Mouse (Mus musculus) lung, postnatal 14 days (tissue): ENCODE measurements around the gene Cdk9.
A peak's percentile ranks its signal among the peaks of the same experiment; 100 is the strongest.

Experiments
- DNase-seq: peaks from one replicate; pipeline ENCODE4 v3.0.0; 2021

Gene Cdk9

DNA sequence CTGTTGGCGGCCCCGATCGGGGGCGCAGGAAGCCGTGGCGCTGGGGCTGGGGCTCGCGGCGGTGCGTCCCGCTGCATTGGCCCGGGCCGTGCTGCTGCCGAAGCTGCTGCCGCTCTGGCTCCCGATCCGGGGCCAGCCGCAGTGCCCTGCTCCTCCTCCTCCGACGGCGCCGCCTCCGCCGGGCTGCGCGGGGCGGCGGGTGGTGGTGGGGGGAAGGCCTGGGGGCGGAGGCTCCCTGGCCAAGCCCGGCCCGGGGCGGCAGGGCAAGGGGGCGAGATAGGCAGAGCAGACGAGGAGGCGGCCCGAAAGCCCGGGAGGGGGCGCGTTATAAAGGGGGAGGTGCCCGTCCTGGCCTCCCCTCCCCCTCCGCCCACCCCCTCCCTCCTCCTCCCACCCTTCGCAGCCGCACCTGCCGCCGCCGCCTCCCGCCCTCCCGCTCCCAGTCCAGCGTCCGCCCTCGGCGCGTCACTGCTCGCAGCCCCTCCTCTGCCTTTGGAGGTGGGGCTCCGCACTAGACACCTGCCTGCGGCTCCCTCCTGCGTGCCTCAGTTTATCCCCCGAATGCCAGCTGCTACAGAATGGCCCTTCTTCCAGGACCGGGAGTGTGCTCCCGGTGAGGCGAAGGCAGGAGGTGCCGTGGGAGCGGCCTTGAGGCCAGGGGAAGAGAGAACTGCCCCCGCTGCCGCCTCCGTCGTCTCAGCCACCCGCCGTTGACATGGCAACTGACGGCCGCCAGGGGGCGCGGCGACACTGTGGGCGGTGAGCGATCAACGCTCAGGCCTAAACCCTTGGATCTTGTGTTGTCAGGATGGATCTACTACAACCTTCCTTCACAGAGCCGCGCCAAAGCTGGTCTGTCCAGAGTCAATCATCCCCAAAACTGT, at the start of gene Cdk9:
Gene Cdk9, minus strand, starts transcription at position 143 of the 884 bp plus-strand sequence.
- peak; percentile 95 for DNase-seq

DNA sequence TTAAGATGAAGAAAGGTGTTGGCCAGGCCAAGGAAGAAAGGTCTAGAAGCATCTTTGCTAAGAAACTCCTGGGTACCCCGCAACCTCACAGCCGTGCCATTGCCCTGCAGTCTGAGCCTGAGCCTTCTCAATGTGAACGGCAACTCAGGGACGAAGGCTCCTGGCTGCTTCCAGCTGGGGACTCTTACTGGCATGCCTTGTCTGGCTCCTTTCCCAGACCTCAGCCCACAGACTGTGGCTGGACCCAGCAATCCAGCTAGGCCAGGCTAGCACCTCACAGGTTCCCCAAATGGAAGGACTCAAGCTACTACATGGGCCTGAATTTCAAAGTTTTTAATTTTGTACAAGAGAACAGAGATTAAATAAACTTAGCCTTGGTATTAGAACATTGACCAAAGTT, 49.0 kb upstream of the Cdk9 start:
- no peak for DNase-seq

DNA sequence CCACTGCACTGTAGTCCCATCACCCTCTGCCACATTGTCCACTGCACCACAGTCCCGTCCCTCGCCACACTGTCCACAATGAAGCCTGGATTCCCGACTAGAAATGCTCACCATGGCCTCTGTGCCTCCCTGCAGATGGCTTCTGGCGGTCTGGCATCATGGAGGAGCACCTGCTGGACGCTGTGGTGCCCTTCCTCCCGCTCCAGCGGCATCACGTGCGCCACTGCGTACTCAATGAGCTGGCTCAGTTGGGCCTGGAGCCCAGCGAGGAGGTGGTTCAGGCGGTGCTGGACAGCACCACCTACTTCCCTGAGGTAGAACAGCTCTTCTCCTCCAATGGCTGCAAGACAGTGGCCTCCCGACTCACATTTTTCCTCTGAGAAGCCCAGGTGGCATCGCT, 48.5 kb upstream of the Cdk9 start:
- no peak for DNase-seq

DNA sequence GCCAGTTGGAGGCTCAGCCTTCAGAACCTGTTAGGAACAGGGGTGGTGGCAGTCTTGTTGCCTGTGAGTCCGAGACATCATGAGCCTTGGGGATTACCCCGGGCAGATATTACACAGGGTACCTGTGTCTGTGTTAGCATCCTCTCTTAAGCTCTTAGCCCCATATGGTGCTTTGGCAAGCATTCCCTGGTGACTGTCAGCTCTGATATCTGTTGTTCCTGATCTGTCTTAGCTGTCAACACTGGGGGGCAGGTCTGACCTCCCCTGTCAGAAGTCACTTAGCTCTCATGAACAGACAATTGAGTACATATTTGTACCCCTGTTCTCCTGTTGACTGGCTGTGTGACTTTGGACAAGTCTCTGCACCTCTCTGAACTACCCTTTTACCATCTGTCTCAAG, 46.1 kb upstream of the Cdk9 start:
- no peak for DNase-seq

DNA sequence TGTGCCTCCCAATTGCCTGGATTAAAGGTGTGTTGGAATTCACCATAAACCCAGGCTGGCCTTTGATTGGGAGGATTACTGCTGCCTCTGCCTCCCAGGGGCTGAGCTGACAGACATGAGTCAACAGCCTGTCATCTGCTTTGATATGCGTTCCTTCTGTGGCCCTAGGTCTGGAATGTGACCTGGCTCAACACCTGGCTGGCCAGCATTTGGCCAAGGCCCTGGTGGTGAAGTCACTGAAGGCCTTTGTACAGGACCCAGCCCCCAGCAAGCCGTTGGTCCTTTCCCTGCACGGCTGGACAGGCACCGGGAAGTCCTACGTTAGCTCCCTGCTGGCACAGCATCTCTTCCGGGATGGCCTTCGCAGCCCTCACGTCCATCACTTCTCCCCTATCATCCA, 45.6 kb upstream of the Cdk9 start:
- DNase-seq = no peak

DNA sequence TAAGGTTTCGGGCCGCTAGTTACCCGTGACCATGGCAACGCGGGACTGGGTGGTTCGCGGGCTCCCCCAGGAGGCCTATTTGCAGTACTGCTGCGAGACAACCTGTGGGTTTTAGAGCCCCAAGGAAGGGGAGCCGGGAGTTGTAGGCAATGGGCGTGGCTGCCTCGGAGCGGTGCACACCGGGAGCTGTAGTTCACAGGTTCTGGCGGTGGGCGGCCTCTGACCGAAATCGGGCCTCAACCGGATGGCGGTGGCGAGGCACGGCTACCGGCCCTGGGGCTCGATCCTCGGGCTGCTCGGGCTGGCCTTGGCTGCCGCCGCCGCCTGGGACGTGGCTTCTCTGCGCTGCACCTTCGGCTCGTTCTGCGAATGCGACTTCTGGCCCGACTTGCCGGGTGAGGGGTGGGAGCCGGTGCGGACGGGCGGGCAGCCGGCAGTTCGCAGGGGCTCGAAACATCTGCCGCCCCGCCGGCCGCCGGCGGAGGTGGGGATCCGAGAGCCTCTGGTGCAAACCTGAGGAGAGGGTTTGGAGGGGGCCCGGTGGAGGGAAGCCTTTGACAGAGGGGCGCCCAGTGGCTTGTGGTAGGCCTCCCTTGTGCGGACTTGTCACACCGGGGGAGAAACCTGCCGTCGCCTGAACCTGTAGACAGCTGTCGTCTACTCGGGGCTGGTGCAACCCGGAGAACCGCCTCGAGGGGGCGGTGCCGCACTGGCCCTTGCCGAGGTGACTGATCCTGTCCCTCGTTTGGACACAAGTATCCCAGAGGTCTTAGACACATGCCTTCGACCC, 44.4 kb upstream of the Cdk9 start, which contains the start of gene Tor2a:
Gene Tor2a, plus strand, starts transcription at position 179 of the 790 bp plus-strand sequence.
- peak; percentile 98 for DNase-seq

DNA sequence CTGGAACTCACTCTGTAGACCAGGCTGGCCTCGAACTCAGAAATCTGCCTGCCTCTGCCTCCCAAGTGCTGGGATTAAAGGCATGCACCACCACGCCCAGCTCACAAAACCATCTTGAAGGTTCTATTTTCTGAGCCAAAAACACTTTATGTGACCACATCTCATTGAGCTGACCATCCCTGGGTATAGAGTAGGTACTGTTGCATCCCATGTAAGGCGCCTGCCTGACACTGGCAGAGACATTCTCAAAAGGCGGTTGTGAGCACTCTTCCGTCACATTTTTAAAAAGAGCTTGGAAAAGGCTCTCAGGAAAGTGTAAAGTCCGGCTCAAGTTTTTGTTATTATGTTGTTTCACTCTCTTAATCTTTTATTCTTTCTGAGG, 43.8 kb upstream of the Cdk9 start:
- DNase-seq = no peak

DNA sequence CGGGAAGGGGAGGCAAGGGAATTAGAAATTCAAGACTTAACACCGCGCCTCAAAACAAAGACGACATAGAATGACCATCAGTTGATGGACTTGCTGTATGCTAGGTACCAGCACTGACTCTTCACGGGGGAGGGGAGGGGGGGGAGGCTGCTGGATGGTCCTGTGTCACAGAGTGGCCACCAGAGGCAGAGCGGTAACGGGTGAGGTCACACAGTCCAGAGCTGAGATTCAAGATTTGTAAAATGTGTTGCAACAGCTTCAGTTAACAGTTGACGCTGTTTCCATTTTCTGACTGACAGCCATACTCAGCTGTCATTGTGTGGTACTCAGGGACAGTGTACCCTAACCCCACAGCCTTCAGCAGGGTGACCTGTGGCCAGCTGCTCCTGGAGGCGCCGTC, 39.3 kb upstream of the Cdk9 start:
- DNase-seq = no peak

DNA sequence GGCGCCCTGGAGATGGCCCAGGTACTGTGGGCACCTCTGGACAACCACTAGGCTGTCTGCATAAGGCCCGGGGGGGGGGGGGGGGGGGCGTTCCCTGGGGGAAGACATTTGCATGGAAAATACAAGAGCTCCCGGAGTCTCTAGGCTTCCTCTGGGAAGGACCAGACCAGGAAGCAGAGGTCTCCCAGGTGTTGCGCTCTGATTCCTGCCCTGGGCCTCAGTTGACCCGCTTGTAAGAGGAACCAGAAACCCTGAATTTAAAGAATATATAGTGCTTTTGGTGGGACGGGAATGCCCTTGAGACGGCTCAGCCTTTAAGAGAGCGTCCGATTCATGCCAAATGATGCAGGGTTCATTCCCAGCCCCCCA, 38.8 kb upstream of the Cdk9 start:
- DNase-seq = no peak

DNA sequence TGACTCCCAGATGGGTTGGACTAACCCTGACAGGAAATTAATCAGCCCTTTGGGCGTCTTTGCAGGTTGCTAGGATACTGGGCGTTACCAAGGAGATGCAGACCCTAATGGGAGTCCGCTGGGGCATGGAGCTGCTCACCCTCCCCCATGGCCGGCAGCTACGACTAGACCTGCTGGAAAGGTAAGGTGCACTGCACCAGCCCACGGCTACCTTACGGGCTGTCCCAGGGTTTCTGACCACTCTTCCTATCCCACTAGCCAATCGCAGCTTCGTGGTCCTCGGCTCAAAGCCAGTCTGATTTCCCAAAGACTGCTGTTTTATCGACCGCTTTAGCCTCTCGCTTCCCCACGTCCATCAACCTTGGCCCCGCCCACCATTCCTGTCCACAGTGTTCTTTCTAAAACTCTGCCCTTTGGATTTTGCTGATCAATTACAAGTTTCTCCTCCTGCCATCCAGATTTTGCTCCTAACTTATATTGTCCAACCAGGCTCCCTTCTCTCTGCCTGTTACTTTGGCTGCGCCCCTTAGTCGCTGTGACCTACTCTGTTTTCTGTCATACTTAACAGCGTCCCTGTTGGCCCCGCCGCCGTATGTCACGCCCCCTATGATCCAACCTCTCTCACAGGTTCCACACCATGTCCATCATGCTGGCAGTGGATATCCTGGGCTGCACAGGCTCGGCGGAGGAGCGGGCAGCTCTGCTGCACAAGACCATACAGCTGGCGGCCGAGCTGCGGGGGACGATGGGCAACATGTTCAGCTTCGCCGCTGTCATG, 38.2 kb upstream of the Cdk9 start:
- peak; percentile 55 for DNase-seq

DNA sequence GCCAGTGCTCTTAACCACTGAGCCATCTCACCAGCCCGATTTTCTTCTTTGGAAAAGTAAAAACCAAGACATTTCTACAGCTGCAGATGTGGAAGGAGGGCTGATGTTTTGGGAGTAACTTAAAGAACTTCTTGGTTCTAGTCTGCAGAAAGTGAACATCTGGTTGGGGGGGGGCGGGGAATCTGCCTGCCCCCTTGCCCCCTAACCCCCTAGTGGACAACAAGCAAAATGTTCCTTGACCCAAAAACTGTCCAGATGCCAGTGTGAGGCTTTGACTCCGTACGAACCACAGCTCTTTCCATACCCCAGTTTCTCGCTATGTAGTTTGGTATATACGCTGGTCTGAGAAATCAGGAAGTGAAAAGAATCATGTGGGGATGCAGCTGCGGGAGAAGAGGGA, 37.3 kb upstream of the Cdk9 start:
- no peak for DNase-seq

DNA sequence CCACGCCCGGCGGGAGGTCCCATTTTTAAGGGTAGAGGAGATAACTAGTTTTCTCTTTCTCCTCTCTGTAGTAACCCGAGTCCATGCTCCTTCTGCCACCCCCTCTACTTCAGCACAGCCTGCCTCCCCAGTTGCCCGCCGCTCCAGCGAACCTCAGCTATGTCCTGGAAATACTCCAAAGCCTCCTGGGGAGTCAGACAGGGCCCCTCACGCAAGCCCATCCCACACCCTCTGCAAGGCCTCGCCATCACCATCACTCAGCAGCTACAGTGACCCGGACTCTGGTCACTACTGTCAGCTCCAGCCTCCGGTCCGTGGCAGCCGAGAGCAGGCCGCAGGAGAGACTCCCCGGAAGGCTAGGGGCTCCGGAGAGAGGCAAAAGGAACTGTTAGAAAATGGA, 36.2 kb upstream of the Cdk9 start:
- no peak for DNase-seq

DNA sequence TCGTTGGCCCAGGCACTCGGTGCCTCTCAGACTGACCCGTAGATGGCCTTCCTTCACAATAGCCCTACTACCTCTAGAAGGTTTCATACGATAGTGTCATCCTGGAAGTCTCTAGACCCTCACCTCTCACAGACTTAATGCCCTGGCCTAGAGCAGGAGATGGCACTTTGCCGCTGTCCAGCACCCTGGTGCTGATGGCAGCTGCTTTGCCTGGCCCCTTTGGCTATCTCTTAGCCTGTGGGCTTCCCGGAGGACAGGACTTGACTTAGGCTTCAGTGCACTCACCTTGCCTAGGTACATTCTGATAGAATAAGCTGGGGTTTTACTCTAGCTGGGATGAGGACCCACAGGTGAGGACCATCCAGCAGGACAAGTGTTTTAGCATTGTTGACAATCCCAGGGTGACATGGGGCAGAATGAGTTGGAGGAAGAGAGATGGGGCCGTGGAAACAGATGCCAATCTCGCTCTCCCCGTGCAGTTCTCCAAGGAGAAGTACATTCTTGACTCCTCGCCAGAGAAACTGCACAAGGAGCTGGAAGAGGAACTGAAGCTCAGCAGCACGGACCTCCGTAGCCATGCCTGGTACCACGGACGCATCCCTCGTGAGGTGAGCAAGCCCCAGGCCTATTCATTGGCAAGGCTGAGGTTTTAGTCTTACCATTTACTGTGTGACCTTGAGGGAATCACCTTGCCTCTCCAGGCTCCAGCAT, 31.6 kb upstream of the Cdk9 start:
- DNase-seq = no peak

DNA sequence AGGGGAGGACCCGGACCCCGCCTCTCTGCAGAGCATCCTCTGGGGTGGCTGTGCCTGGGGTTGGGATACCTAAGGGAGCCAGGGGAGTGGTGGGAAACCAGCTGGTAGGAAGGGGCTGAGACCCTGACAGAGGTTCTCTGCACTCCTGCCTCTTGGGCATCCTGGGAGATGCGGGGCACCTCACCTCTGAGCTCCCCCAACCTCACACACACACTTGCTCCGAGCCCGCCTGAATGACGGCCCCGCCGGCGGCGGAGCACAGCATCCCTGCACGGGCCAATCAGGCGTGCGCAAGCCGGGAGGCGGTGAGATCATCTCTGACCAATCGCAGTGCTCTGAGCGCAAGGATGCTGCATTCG, 29.3 kb upstream of the Cdk9 start:
- DNase-seq = no peak

DNA sequence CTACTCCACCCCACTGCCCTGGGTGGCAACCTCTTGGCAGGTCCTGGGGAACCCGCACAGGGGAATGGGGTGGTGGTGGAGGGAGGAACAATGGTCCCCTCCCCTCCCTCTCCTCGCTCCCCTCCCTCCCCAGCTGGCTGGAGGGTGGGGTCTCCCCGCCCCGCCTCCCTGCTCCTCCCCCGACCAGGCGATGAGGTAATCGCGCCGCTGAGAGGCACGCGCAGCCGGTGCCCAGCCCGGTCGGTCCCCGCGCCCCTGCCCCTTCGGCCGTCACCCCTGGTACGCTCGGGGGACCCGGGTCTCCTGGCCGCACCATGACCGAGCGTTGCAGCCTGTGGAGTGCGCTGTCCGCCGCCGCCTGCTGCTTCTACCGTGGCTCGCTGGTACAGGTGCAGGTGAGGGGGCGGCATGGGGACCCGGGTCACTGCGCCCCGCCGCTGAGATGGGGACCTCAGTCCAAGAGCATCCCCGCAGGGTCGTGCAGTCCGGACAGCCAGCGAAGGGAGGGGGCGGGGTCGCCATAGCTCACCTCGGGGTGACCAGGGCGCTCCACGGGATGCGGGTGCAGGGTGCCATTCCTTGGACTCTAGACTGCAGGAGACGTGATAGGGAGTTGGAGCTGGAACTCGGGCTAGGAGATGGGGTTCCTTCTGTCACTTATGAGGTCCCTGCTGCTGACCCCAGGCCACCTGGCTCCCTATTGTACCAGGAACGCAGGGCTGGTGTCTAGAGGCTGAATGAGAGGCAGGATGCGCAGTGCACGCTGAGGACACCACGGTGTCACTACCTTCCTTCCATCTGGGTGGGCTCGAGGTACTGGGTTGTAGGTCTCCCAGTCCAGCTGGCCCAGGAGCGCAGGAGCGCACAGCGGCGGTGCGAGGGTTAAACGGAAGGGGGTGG, 28.6 kb upstream of the Cdk9 start:
- DNase-seq = peak; percentile 67

DNA sequence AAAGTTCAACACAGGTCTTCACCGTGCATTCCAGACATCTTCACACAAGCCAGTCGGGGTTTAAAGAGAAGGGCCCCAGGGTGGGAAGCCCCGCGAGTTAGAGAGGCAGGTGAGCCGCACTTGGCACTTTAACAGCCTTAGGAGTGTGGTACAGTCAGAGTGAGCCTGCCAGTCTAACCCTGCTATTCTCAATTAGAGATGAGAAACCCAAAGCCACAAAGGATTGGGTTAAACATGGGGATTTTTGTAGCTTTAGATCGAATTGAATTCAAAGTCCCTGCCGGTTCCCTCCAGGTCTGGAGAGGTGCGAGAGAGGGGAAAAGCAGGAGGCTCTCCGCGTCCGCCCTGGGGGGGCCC, 28.0 kb upstream of the Cdk9 start, which contains the start of gene 6330409D20Rik:
Gene 6330409D20Rik, minus strand, starts transcription at position 101 of the 357 bp plus-strand sequence.
- no peak for DNase-seq

DNA sequence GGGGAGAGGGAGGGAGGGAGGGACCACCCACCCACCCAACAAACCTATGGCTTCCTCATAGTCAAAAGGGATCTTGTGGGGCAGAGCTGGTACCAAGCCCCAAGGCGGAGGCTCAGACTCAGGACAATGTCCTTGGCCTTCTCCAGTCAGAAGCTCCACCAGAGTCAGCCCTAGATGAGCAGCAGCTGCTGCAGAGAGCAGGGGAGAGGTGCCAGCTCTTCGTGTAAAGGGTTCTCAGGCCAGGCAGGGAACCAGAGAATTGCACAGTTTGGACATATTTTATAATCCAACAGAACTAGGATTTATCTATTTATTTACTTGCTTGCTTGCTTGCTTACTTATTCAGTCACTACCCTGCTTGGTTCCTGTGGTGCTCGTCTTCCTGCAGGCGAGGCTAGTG, 26.4 kb upstream of the Cdk9 start:
- no peak for DNase-seq

DNA sequence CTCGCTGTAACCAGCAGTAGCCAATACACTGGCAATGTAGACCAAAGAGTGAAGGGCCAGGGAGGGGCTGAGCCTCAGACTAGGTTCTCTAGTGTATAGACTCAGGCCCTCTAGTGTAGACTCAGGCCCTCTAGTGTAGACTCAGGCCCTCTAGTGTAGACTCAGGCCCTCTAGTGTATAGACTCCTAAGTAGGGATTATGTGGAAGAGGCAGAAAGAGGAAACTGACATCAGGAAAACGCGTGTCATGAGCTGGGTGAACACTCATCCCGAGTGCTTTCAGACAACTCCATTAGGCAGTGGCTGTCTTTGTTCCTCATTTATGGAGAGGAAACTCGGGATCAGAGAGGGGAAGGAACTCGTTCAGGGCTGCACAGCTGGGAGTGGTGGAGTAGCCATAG, 24.1 kb upstream of the Cdk9 start:
- no peak for DNase-seq

DNA sequence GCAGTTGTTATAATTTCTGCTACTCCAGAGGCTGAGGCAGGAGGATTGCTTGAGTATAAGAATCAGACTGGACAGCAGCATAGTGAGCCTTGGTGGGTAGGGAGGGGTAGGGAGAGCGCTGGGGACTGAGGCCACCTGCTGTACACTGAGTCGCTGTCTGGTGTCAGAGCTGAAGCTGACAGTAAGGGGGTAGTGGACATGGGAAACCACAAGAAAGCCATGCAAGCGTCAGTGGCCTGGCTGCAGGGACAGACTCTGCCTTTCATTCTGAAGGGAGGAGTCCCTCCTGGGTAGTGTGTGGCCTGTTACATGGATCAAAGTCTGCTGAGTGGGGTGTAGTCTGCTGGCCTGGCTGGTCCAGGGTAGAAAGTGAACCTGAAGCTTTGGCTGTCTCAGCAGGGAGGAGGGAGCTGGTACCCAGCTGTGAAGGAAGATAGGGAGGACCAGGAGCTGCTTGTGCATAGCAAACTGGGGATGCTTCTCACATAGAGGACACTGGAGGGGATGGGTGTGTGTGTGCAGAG, 23.5 kb upstream of the Cdk9 start:
- no peak for DNase-seq

DNA sequence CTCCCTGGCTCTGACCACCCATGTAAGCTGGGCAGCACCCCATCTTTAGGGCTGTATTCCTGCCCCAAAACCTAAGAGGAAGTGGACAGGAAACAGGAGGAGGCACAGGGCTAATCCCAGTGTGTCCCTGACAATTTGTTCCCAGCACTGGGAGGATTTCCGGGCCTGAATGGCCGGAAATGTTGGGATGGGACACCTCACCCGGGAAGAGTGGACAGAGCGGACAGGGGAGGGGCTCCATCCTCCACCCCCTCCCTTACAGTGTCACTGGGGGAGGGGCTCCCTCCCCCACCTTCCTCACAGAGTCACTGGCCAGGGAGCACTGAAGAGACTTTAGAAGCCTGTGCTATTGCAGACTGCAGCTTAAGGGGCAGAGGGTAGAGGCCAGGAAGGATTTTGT, 22.1 kb upstream of the Cdk9 start:
- peak; percentile 71 for DNase-seq

DNA sequence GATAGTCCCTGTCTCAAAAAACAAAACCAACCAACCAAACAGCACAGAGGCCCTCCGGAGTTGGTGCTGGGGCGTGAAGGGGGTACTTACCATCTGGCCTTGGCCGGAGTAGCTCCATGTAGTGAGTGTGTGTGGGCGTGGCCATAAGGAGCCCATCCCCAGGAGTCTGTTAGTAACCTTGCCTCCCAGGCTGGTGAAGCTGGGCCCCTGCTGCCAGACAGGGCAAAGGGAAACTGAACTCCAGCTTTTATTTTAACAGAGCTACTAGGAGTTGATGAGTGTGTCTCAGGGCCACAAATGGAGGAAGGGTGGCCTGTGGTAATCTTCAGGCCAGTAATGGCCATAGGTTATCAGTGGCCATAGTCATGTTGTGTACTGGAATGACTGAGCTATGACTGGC, 21.6 kb upstream of the Cdk9 start:
- DNase-seq = no peak

DNA sequence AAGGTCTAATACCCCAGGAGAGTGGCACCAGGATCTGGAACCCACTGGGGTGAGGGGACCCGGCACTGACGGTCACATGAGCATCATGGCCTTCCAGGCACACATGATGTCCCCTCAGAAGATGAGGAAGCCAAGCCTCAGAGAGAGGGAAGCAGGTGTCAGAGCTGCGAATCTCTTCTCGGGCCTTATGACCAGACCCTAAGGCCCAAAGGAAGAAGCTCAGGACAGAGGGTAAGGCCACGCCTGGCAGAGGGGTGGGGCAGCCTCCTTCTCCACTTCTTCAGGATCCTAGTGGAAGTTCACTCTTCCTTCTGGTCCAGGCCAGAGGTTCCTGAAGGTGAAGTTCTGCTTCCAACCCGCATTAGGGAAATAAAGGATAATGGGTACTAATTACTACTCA, 19.8 kb upstream of the Cdk9 start:
- DNase-seq = no peak
